Mouse (Mus musculus) bone marrow macrophage, adult 2 months (primary cell): ENCODE measurements at regions not wholly inside any gene's neighbourhood (a gene's known extent, or its start where the extent isn't known, plus 50 kb on each side); places are given as distances from the start of the nearest gene placed in this dataset.

Experiments
- CTCF ChIP-seq: IDR thresholded peaks from 2 replicates; pipeline ENCODE4 v1.5.1; 2012; ENCODE audit warnings: low read depth, mild to moderate bottlenecking, low read length, moderate library complexity
- POLR2A ChIP-seq: IDR thresholded peaks from 2 replicates; pipeline ENCODE4 v1.6.1; 2012; ENCODE audit warnings: mild to moderate bottlenecking, low read depth, low read length, borderline replicate concordance

- TF ChIP-seq CTCF = no peak
- TF ChIP-seq POLR2A = no peak
These were observed 1836.7 kb downstream of the 9330182O14Rik start for GRCm38 (mm10) chr15:41970877-41971276.
